Mouse (Mus musculus) intestine, embryonic 15.5 days (tissue): ENCODE data around the gene Setdb1. TPM values are rescaled to one million over a fixed set of nuclear protein-coding genes. Genes with fewer than 3 reads are reported as not detected.

Experiments
- ATAC-seq: fragments of 200-750 bp; cut with Nextera tagmentation; 2 replicates; pipeline ENCODE4 v1.8.0; 2017; ENCODE audit warnings: moderate TSS enrichment, moderate library complexity
- H3K27ac ChIP-seq: fragments of 300-500 bp; sonication (generic); 2 replicates; pipeline ENCODE4 v1.5.1; 2015; ENCODE audit warnings: mild to moderate bottlenecking, inconsistent platforms
- H3K27me3 ChIP-seq: fragments of 300-500 bp; sonication (generic); replicated peaks from 2 replicates; pipeline ENCODE4 v1.6.1; 2015; ENCODE audit warnings: inconsistent platforms
- H3K36me3 ChIP-seq: fragments of 300-500 bp; sonication (generic); 2 replicates; pipeline ENCODE4 v1.6.1; 2015; ENCODE audit warnings: inconsistent platforms
- H3K4me1 ChIP-seq: fragments of 300-500 bp; sonication (generic); replicated peaks from 2 replicates; pipeline ENCODE4 v1.6.1; 2015; ENCODE audit warnings: inconsistent platforms
- H3K4me2 ChIP-seq: fragments of 300-500 bp; sonication (generic); replicated peaks from 2 replicates; pipeline ENCODE4 v1.6.1; 2015; ENCODE audit warnings: mild to moderate bottlenecking, inconsistent platforms
- H3K4me3 ChIP-seq: fragments of 300-500 bp; sonication (generic); replicated peaks from 2 replicates; pipeline ENCODE4 v1.5.1; 2015; ENCODE audit warnings: inconsistent platforms
- H3K9ac ChIP-seq: fragments of 300-500 bp; sonication (generic); 2 replicates; pipeline ENCODE4 v1.6.1; 2015; ENCODE audit warnings: inconsistent platforms
- H3K9me3 ChIP-seq: fragments of 300-500 bp; sonication (generic); 2 replicates; pipeline ENCODE4 v1.6.1; 2016; ENCODE audit warnings: inconsistent platforms
- WGBS: fragments of 180-500 bp; shearing (Covaris S2); methylation state at CpG from one replicate; pipeline ENCODE4 v1.1.7; 2015; 5-methylcytosine and 5-hydroxymethylcytosine counted together
- polyA plus RNA-seq: library from polyadenylated mRNA; unstranded; fragments of >200 nt; fragmentation: Nextera tagmentation; extraction: Ambion mirVana; gene quantifications from 2 replicates; pipeline ENCODE4 v1.2.1, GENCODE M21; 2015

The Setdb1 gene
- polyA plus RNA-seq, 1 experiment from 2014 or later, result 31.2 TPM

- WGBS, result 73% methylated on average over 6 of the region's 6 CpGs
- Histone ChIP-seq H3K4me2 (no peak overlapping the region), H3K27me3 (no peaks in the 10 kb centered on the region), H3K4me1 (0 out of 2 replicates have a peak, but pooled peaks cover 7% of the 10 kb centered on the region), H3K9me3 (no peaks in the 10 kb centered on the region), H3K36me3 (no peaks in the 10 kb centered on the region), H3K9ac (no peak overlapping the region), H3K27ac (no peak overlapping the region), H3K4me3 (no peak overlapping the region)
- no peak for ATAC-seq
Observed at GRCm38 (mm10) chr3:95275161-95275560, 81.8 kb downstream of the Setdb1 start.

GRCm38 (mm10) chr3:95274453-95274852, 82.5 kb downstream of the Setdb1 start:
- H3K4me1 ChIP-seq, result 0 out of 2 replicates have a peak, but pooled peaks cover 7% of the 10 kb centered on the region
- WGBS, result 93% methylated on average over 4 of the region's 4 CpGs
- H3K36me3 ChIP-seq, result no peaks in the 10 kb centered on the region
- H3K27ac ChIP-seq, result no peak overlapping the region
- no peak for ATAC-seq
- H3K27me3 ChIP-seq, result no peaks in the 10 kb centered on the region
- no peaks in the 10 kb centered on the region for H3K9me3 ChIP-seq
- H3K4me2 ChIP-seq, result no peak overlapping the region
- H3K4me3 ChIP-seq, result no peak overlapping the region
- H3K9ac ChIP-seq, result no peak overlapping the region

Other genes with a start within 250 kb of the Setdb1 start
- 112 and 113 TPM in 2 replicates for gene Vps72, start 246.2 kb downstream of the Setdb1 start, polyA plus RNA-seq
- 0.83 and 0.99 TPM in 2 replicates for gene Tmod4, start 232.7 kb downstream of the Setdb1 start, polyA plus RNA-seq
- 57.0 and 62.3 TPM in 2 replicates for gene Scnm1, start 223.2 kb downstream of the Setdb1 start, polyA plus RNA-seq
- 10.3 and 10.7 TPM in 2 replicates for gene Lysmd1, start 223.1 kb downstream of the Setdb1 start, polyA plus RNA-seq
- 4.3 and 5.3 TPM in 2 replicates for gene Tnfaip8l2, start 214.8 kb downstream of the Setdb1 start, polyA plus RNA-seq
- 4.3 and 4.8 TPM in 2 replicates for gene Sema6c, start 196.7 kb downstream of the Setdb1 start, polyA plus RNA-seq
- 8.0 and 8.5 TPM in 2 replicates for gene Gabpb2, start 139.3 kb downstream of the Setdb1 start, polyA plus RNA-seq
- gene Cdc42se1, start 128.5 kb downstream of the Setdb1 start, polyA plus RNA-seq, result 70.2 and 74.3 TPM in 2 replicates
- 19.0 and 20.2 TPM in 2 replicates for gene Mllt11, start 125.0 kb downstream of the Setdb1 start, polyA plus RNA-seq
- gene Gm128, start 115.6 kb downstream of the Setdb1 start, polyA plus RNA-seq, result 0.16 and 0.20 TPM in 2 replicates
- gene Bnipl, start 106.0 kb downstream of the Setdb1 start, polyA plus RNA-seq, result 0.36 and 0.56 TPM in 2 replicates
- 36.1 and 38.4 TPM in 2 replicates for gene Mindy1, start 75.9 kb downstream of the Setdb1 start, polyA plus RNA-seq
- gene Prune1, start 75.1 kb downstream of the Setdb1 start, polyA plus RNA-seq, result 15.5 and 15.7 TPM in 2 replicates
- gene Anxa9, start 50.0 kb downstream of the Setdb1 start, polyA plus RNA-seq, result 1.4 and 1.6 TPM in 2 replicates
- gene Cers2, start 42.4 kb downstream of the Setdb1 start, polyA plus RNA-seq, result 146 and 148 TPM in 2 replicates
- gene 4930558C23Rik, start 45.6 kb upstream of the Setdb1 start, polyA plus RNA-seq, result not detected in 2 replicates
- gene Arnt, start 77.2 kb upstream of the Setdb1 start, polyA plus RNA-seq, result 32.8 and 34.6 TPM in 2 replicates
- 8.5 and 9.5 TPM in 2 replicates for gene Ctsk, start 142.1 kb upstream of the Setdb1 start, polyA plus RNA-seq
- gene Ctss, start 169.6 kb upstream of the Setdb1 start, polyA plus RNA-seq, result 28.2 and 29.6 TPM in 2 replicates
- gene Hormad1, start 202.5 kb upstream of the Setdb1 start, polyA plus RNA-seq, result not detected in 2 replicates
- 40.2 and 41.4 TPM in 2 replicates for gene Golph3l, start 231.7 kb upstream of the Setdb1 start, polyA plus RNA-seq